Mouse (Mus musculus) 3134 (cell line): ENCODE results near the gene Sowaha.
"Not testable (repeated sequence)": the region's sequence is repeated elsewhere in the genome, so short reads cannot be mapped to it uniquely, and the experiment has no call there.

ENCODE experiments used
- DNase-seq: peaks from one replicate; pipeline ENCODE4 v3.0.0-alpha.2; 2011; ENCODE audit warnings: low spot score; ENCODE audit not compliant: insufficient read length; ENCODE audit errors: extremely low read depth

Sowaha gene

DNA sequence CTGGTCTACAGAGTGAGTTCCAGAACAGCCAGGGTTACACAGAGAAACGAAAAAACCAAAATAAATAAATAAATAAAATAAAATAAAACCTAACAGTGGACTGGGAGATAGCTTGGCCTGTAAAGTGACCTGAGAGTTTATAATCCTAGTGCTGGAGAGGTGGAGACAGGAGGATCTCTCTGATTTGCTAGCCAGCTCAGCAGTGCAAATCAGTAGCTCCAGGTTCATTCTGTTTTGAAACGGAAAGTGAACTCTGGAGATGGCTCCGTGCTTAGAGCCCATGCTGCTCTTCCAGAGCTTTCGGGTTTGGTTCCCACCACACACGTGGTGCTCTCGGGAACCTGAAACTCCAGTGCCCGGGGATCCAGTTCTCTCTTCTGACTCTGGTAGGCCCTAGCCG, 32.1 kb downstream of the Sowaha start:
- no peak for DNase-seq

DNA sequence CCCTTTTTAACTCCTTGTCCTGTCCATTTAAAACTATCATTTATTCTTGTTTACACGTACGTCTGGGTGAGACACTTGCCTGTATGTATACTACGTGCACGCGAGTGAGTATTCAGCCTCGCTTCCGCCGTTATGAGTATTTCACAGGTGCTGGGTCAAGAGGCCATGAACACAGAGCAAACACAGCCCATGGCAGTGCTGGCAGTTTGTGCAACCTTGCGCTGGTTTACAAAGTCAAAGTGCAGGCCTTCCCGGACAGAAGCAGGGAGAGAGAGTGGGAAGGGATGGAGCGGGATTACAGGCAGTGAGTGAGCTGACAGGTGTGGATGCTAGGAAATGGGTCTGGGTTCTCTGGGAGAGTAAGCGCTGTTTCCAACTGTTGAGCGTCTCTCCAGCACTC, 33.9 kb downstream of the Sowaha start:
- no peak for DNase-seq

DNA sequence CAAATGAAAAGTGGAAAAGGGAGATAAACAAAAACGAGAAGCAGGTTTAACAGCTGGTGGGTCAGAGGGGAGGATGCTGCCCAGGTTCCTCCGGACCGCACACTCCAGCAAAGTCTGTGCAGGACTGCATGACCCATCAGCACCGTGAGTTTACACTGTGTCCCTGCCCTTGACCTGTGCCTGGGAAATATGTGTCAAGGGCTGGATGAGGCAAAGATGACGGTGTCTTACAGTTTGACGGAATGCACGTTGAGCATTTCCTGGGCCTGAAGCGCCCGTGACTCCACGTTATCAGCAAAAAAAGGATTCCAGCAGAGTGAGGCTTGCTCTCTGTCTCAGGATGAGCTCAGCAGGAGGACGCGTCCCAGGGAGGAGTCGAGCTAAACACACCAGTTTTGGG, 34.5 kb downstream of the Sowaha start:
- DNase-seq, result no peak

DNA sequence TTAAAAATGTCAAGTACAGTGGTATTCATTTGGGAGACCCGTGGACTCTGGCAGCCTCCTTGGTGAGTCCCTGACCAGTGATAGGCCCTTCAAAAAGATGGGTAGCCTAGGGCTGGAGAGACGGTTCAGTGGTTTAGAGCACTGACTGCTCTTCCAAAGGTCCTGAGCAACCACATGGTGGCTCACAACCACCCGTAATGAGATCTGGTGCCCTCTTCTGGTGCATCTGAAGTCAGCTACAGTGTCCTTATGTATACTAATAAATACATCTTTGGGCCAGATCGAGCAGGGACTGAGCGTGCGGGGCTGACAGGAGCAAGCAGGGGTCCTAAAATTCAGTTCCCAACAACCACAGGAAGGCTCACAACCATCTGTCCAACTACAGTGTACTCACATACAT, 36.2 kb downstream of the Sowaha start:
- DNase-seq, result no peak

DNA sequence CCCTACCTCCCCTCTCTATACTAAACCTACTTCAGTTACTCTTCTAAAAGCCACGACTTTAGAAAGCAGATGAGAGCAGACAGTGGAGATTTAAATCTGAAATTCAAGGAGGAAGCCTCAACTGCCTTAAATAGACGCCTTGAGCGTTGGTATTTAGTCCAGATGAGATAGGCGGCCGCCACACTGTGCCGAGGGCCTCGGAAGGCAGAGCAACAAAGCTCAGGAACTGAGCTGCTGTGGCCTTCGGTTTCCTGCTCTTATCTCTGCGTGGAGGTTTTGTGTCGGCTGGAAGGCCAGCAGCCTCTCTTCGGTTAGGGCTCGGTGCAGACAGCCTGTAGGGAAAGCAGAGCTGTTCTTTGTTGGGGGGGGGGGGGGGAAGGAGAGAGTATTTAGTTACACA, 38.2 kb downstream of the Sowaha start:
- DNase-seq, result no peak

DNA sequence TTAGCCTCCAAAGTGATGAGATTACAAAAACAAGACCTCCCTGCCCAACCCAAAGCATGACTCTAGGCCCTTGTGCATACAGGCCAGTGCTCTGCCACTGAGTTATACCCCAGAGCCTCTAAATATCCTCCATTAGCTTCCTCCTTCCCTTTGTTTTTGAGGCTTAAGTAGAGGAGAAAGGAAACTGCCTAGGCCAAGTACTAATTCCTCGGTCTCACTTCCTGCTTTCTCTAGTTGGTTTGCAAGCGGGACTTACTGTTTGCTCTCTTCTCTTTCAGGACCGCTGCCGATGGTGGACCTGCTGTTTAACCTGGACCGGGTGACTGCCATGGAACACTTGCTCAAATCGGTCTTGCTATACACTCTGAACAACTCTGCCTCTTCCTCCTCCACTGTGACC, 43.7 kb downstream of the Sowaha start:
- no peak for DNase-seq

DNA sequence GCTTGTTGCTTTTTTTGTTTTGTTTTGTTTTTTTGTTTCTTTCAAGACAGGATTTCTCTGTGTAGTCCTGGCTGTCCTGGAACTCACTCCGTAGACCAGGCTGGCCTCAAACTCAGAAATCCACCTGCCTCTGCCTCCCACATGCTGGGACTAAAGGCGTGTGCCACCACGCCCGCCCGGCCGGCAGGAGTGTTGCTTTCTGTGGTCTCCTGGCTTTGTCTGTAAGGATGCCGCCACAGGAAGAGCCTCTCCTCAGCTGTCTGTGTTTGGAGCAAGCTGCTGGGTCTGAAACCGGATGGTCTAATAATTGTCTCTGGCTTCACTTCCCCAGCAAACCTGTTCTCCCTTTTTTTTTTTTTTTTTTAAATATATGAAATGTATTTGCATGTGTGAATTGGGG, 44.6 kb downstream of the Sowaha start:
- DNase-seq, result no peak

DNA sequence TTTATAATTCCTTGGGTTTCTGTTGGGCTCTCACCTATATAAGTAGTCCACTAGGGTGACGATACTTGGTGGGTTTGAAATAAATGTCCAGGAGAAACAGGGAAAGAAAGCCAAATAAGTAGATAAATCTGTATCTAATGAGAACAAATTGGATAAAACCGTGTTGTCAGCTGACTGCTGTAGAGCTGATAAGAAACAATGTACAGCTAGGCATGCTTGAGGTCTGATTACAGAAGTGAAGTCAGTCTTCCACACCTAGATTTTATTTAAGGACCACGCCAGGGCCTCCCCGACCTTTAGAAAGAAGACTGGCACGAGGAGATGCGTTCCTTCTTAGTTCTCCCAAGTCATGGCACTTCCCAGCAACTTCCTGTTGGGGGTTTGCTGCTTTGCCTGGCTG, 47.0 kb downstream of the Sowaha start:
- no peak for DNase-seq

DNA sequence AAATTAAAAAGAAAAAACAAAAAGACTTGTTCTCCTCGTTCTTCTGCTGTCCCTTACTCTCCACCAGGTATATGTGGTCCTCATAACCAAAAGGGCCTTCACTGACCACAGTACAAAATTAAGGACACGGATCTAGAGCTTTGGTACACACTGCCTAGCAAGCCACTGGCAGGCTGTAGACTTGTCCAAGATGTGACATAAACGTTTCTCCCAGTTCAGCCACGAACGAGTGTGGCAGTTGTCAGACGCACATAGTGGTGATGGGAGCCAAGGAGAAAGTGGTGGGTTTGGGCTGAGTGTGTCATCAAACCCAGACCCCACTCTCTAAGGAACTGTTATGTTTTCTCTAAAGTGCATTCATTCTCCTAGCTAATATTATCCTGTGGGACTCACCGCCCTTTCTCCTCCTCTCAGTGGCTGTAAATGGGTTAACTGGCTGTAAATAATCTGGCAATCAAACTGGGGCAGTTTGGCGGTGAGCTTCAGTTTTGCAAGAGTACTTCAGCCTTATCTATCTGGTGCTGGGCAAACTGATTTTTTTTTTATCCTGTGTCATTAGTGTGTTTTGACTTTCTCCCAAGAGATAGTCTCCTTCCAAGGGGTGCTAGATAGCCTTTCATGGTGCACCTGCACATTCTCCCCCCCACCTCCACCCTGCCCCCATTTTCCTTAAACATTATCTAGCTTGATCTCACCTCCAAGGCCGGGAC, 48.6 kb downstream of the Sowaha start:
- no peak for DNase-seq

DNA sequence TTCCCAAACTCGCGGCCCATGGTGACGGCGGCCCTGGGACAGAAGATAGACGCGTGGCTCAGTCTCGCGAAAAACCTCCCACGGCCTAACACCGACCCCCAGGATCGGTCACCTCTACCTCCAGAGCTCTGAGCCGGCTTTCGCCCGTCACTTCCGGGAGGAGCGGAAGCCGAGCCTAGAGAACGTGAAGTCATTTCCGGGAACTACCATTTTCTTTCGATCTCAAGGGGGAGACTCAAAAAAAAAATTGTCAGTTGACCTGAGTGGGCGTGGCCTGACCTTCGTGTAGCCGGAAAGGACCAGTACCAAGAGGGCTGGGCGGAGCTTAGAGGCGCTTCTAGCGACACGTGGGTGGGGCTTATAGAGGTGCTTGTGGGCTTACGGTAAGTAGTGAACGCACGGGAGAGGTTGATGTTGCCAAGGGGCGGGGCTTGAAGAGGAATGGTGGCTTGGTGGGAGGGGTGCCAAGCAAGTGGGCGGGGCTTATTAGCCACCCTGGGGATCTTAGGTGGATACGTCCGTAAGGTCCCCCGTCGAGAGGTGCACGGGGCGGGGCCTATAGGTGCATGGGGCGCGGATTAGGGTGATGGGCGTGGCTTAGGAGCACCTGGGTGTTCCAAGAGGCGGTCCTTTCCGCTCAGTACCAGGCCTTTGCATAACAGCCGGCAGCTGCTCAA, 49.3 kb downstream of the Sowaha start, which contains the start of the genes Uqcrq and Gdf9:
Gene Uqcrq (minus strand): TSS at position 162 of the 677 bp plus-strand sequence.
Gene Gdf9 (plus strand): TSS at position 354 of the 677 bp plus-strand sequence.
- DNase-seq, result peak; percentile 97

DNA sequence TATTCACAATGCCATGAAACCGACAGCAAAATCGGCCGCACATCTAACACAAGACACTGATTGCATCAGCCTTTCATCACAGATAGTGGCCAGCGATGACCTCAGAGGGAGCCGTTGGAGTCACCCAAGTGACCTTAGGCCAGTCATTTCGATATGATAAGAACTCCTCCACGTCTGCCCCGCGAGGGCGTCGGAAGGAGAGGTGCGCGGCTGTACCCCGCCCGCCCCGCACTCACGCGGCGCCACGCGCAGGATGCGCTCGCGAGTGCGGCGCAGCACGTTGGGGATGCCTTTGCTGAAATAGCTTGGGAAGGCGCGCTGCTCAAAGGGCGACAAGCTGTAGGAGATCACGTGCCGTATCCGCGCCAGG, 49.8 kb downstream of the Sowaha start:
- peak; percentile 91 for DNase-seq

DNA sequence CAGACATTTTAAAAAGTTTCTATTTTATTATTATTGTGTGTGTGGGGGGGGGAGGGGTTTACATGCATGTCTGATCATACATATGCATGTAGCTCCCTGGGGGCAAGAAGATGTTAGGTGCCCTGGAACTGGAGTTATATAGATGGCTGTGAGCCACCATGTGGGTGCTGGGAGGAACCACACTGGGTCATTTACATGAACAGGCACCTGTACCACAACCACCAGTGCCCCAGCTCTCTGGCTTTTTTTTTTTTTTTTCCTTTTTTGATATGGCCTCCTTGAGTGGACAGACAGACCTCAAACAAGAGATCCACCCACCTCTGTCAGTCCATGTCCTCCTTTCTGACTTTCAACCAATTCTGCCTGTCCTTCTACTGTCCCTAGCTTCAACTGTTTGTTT, 50.9 kb downstream of the Sowaha start:
- no peak for DNase-seq

DNA sequence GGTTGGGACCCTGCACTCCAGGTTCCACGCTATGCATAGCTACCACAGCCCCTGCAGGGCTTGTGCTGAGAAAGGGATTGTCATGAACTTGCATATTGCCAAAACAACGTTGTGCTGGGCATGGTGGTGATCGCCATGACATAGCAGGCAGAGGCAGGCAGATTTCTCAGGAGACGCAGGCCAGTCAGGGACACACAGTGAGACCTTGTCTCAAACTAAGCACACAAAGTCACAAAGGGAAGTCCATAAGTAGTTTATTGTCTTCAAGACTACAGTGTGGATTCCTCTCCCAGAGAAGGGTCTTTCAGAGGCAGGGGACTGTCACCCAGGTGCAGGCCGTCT, 51.4 kb downstream of the Sowaha start:
- no peak for DNase-seq

DNA sequence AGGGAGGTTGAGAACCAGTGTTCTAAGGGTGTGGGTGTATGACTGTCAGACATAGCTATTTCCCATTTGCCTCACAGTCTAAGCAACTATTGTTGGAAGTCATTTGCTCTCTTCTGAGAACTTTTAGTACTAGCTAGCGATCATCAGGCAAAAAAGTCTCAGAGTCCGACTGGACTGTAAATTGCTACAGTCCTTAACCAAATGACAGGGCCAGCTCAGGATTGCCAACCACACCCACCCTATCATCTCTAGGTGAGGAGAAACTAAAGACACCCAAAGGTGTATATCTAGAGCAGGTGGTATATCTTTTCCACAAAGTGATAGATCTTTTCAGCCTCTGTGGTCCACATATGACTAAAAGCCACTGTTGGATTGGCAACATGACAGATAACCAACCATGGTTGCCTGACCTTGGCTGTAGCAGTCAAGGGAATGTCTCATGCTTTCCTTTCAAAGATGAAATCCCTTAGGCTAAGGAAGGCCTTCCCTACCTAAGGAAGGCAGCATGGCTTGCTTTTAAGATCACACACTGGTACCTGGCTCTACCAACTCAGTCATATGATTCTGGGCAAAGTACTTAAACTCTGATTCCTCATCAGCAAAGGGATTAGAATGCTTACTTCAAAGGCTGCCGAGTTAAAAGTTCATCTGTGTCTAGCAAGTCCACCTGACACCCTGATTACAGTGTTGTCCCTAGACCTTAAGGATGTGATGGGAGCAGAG, 51.9 kb downstream of the Sowaha start:
- DNase-seq, result no peak

DNA sequence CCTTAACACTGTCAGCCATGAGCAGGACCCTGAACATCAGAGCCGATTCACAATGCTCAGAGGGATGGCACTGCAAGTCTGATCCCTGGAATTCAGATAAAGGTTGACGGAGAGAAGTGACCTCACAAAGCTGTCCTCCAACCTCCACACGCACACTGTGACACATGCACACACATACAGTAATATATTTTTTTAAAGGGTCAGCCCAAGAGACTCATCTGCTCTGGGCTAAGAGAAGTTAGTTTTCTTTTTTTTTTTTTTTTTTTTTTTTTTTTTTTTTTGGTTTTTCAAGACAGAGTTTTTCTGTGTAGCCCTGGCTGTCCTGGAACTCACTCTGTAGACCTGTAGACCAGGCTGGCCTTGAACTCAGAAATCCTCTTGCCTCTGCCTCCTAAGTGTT, 53.2 kb downstream of the Sowaha start:
- DNase-seq, result not testable (repeated sequence)
